Mouse (Mus musculus) kidney, adult 2 months (tissue): ENCODE measurements around the gene Dlgap4. TPM values are rescaled to one million over a fixed set of nuclear protein-coding genes. Genes with fewer than 3 reads are reported as not detected.
A peak's percentile ranks its signal among the peaks of the same experiment; 100 is the strongest.

Experiments used
- DNase-seq: peaks from one replicate; pipeline ENCODE4 v3.0.0; 2021
- H3K27ac ChIP-seq: fragments of 200-500 bp; 2 replicates; pipeline ENCODE4 v1.5.1; 2012; ENCODE audit warnings: low read depth, low read length, control low read depth, inconsistent platforms; ENCODE audit not compliant: insufficient read depth
- H3K27me3 ChIP-seq: fragments of 200-500 bp; replicated peaks from 2 replicates; pipeline ENCODE4 v1.6.1; 2012; ENCODE audit warnings: mild to moderate bottlenecking, moderate library complexity, low read length, inconsistent platforms; ENCODE audit not compliant: control insufficient read depth, insufficient read depth
- H3K36me3 ChIP-seq: fragments of 200-500 bp; 2 replicates; pipeline ENCODE4 v1.6.1; 2012; ENCODE audit warnings: mild to moderate bottlenecking, moderate library complexity, low read length, inconsistent platforms; ENCODE audit not compliant: control insufficient read depth, insufficient read depth
- H3K4me1 ChIP-seq: fragments of 200-500 bp; 2 replicates; pipeline ENCODE4 v1.6.1; 2011; ENCODE audit warnings: low read length; ENCODE audit not compliant: control insufficient read depth, insufficient read depth
- H3K4me3 ChIP-seq: fragments of 200-500 bp; 2 replicates; pipeline ENCODE4 v1.5.1; 2011; ENCODE audit warnings: mild to moderate bottlenecking, low read depth, low read length, control low read depth; ENCODE audit not compliant: insufficient read depth
- CTCF ChIP-seq: fragments of 200-500 bp; conservative IDR thresholded peaks from 2 replicates; pipeline ENCODE4 v1.5.1; 2011; ENCODE audit warnings: low read depth, mild to moderate bottlenecking, control low read depth, low read length, moderate library complexity, mixed read lengths; ENCODE audit not compliant: insufficient read depth, insufficient read length
- POLR2A ChIP-seq: fragments of 200-500 bp; IDR thresholded peaks from one replicate; pipeline ENCODE4 v1.6.1; 2011; ENCODE audit warnings: low read depth, low read length, control low read depth
- WGBS: fragments of 180-500 bp; shearing (Covaris S2); methylation state at CpG from one replicate; pipeline ENCODE4 v1.1.7; 2018; 5-methylcytosine and 5-hydroxymethylcytosine counted together
- polyA plus RNA-seq: library from polyadenylated mRNA; depleted of rRNA; stranded (reverse); fragments of >200 nt; gene quantifications from 2 replicates; pipeline ENCODE4 v1.2.3, GENCODE M21; 2012

Dlgap4 gene
- polyA plus RNA-seq, 1 experiment, result 50.6 TPM

- no peaks in the 10 kb centered on the region for H3K4me1 ChIP-seq
- no peaks in the 10 kb centered on the region; the same call in 1 of the 2 replicates for H3K36me3 ChIP-seq
- no peak overlapping the region for H3K27ac ChIP-seq
- no peak overlapping the region for H3K4me3 ChIP-seq
- TF ChIP-seq CTCF, result no peak
- no peak for TF ChIP-seq POLR2A
- no peaks in the 10 kb centered on the region for H3K27me3 ChIP-seq
- no peak for DNase-seq
- WGBS, result 95% methylated on average over 8 of the region's 8 CpGs
Measured at GRCm38 (mm10) chr2:156749687-156750086, 136.2 kb downstream of the Dlgap4 start.

- Histone ChIP-seq H3K4me3 (no peak overlapping the region), H3K36me3 (peaks cover 4% of the 10 kb centered on the region), H3K27me3 (no peaks in the 10 kb centered on the region), H3K4me1 (no peaks in the 10 kb centered on the region), H3K27ac (no peak overlapping the region)
- WGBS, result 97% methylated on average over 9 of the region's 9 CpGs
- no peak for DNase-seq
- no peak for TF ChIP-seq POLR2A
- TF ChIP-seq CTCF, result no peak
Measured at GRCm38 (mm10) chr2:156756937-156757336, 143.4 kb downstream of the Dlgap4 start.

GRCm38 (mm10) chr2:156760843-156761505, 147.5 kb downstream of the Dlgap4 start:
- Histone ChIP-seq H3K4me1 (no peaks in the 10 kb centered on the region), H3K27me3 (no peaks in the 10 kb centered on the region), H3K27ac (no peak overlapping the region), H3K36me3 (peaks cover 4% of the 10 kb centered on the region), H3K4me3 (no peak overlapping the region)
- no peak for TF ChIP-seq POLR2A
- TF ChIP-seq CTCF, result peak; percentile 39; the same call in 1 of the 2 replicates
- WGBS, result 70% methylated on average over 5 of the region's 5 CpGs
- DNase-seq, result no peak

GRCm38 (mm10) chr2:156761521-156762278, 148.2 kb downstream of the Dlgap4 start:
- WGBS, result 89% methylated on average over 17 of the region's 17 CpGs
- H3K27me3 ChIP-seq, result no peaks in the 10 kb centered on the region
- no peak overlapping the region for H3K27ac ChIP-seq
- no peaks in the 10 kb centered on the region for H3K4me1 ChIP-seq
- TF ChIP-seq CTCF (no peak), POLR2A (no peak)
- no peaks in the 10 kb centered on the region; the same call in 1 of the 2 replicates for H3K36me3 ChIP-seq
- no peak for DNase-seq
- no peak overlapping the region for H3K4me3 ChIP-seq

- peak overlapping the region; percentile 15; the same call in 1 of the 2 replicates for H3K27ac ChIP-seq
- H3K36me3 ChIP-seq, result no peaks in the 10 kb centered on the region; the same call in 1 of the 2 replicates
- no peak for DNase-seq
- no peak for TF ChIP-seq CTCF
- WGBS, result 70% methylated on average over 21 of the region's 21 CpGs
- H3K4me3 ChIP-seq, result no peak overlapping the region
- no peaks in the 10 kb centered on the region for H3K4me1 ChIP-seq
- no peaks in the 10 kb centered on the region for H3K27me3 ChIP-seq
Measured at GRCm38 (mm10) chr2:156762499-156762898, 149.0 kb downstream of the Dlgap4 start.

GRCm38 (mm10) chr2:156763101-156763500, 149.6 kb downstream of the Dlgap4 start:
- H3K36me3 ChIP-seq, result no peaks in the 10 kb centered on the region; the same call in 1 of the 2 replicates
- H3K27ac ChIP-seq, result no peak overlapping the region
- H3K4me3 ChIP-seq, result no peak overlapping the region
- peak; percentile 78 for DNase-seq
- no peaks in the 10 kb centered on the region for H3K27me3 ChIP-seq
- TF ChIP-seq CTCF, result no peak
- WGBS, result 57% methylated on average over 11 of the region's 11 CpGs
- no peaks in the 10 kb centered on the region for H3K4me1 ChIP-seq

- WGBS, result 94% methylated on average over 10 of the region's 10 CpGs
Measured at GRCm38 (mm10) chr2:156764022-156764421, 150.5 kb downstream of the Dlgap4 start.

More at GRCm38 (mm10) chr2:156764022-156764421, 150.5 kb downstream of the Dlgap4 start:
- Histone ChIP-seq H3K36me3 (no peaks in the 10 kb centered on the region; the same call in 1 of the 2 replicates), H3K4me1 (no peaks in the 10 kb centered on the region), H3K27ac (no peak overlapping the region), H3K27me3 (no peaks in the 10 kb centered on the region), H3K4me3 (no peak overlapping the region)
- DNase-seq, result no peak
- no peak for TF ChIP-seq CTCF
- TF ChIP-seq POLR2A, result no peak
